Mouse (Mus musculus) liver (tissue): ENCODE measurements around the gene Vmn1r83.

Source experiments
- DNase-seq: peaks from one replicate; pipeline ENCODE4 v3.0.0-alpha.2; 2020; ENCODE audit warnings: mixed read lengths

Gene Vmn1r83

GRCm38 (mm10) chr7:12329381-12329780, at the start of gene Vmn1r83:
Gene Vmn1r83 (minus strand): TSS chr7:12329481.
- DNase-seq = no peak

- DNase-seq = no peak
These were observed 39.9 kb upstream of the Vmn1r83 start, which contains the start of gene Vmn1r84 for GRCm38 (mm10) chr7:12369173-12369572. Gene Vmn1r84 (minus strand): TSS chr7:12369273.

GRCm38 (mm10) chr7:12300130-12300529, 29.2 kb downstream of the Vmn1r83 start, which contains the start of gene Vmn1r82:
Gene Vmn1r82 (plus strand): TSS chr7:12300430.
- DNase-seq = no peak
